Mouse (Mus musculus): ENCODE results near the gene Slc17a6. TPM values are rescaled to one million over a fixed set of nuclear protein-coding genes. Genes with fewer than 3 reads are reported as not detected.
"Not testable (repeated sequence)": the region's sequence is repeated elsewhere in the genome, so short reads cannot be mapped to it uniquely, and the experiment has no call there.

Gene Slc17a6
- polyA plus RNA-seq, 1 experiment from 2014 or later = not detected

DNA sequence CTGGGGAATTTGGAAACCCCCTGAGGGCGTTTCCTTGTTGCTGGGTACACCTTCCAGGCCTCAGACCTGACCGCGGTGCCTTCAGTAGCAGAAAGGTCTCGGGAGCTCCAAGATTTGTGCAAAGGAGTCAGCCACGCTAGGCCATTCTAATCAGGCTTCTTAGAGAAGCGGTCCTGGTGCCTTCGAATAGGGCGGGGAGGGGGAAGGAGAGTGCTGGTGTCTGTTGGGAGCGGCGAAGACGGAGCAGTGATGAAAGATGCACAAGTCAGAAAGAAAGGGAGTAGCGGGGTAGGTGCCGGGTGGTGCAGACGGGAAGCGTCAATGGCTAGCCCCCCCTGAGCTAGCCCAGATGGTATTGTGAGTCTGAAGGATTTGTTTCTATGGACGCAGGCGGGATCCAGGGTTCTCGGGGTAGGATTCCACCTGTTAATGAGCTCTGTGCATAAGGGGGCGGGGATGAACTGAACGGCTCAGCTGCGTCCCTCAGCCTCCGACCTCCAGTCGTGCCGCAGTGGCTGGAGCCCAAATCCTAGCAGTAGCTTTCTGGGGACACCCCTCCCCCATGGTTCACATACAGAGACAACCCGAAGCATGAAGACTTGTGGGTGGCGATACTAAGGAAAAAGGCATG, 5.3 kb downstream of the Slc17a6 start:
- peak overlapping the region; percentile 24 for H3K4me3 ChIP-seq
- no peak for DNase-seq (ENCODE audit: low spot score)
- no peaks in the 10 kb centered on the region for H3K36me3 ChIP-seq
- peaks cover 86% of the 10 kb centered on the region for H3K27me3 ChIP-seq (ENCODE audit: insufficient read depth, poor library complexity, severe bottlenecking)
- peaks cover 8% of the 10 kb centered on the region for H3K4me1 ChIP-seq
- WGBS = under 1% methylated on average over 26 of the region's 26 CpGs
- no peak overlapping the region for H3K27ac ChIP-seq
- H3K9me3 ChIP-seq = no peaks in the 10 kb centered on the region

DNA sequence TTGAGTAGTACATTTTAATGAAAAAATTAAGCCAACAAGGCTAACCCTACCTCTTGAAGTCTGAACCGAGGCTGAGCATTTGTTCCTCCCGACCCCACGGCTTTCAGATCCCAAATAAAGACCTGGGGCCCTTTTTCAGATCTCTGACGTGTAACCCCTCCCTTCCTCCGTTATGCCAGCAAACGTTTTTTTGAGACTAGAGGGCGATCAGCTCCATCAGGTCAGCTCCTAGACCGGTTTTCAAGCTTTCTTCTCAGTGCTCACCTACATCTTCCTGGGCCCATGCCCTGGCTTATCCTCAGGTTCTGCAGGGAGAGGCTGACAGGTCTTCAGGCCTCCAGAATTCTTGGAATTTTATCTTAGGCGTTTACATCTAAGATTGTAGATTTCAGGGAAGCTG, 5.9 kb downstream of the Slc17a6 start:
- Histone ChIP-seq H3K4me1 (peaks cover 8% of the 10 kb centered on the region), H3K9me3 (no peaks in the 10 kb centered on the region), H3K27me3 (ENCODE audit: insufficient read depth, poor library complexity, severe bottlenecking) (peaks cover 86% of the 10 kb centered on the region), H3K27ac (no peak overlapping the region), H3K4me3 (no peak overlapping the region; the same call in 1 of the 2 replicates), H3K36me3 (no peaks in the 10 kb centered on the region)
- WGBS = 1% methylated on average over 9 of the region's 9 CpGs
- DNase-seq (ENCODE audit: low spot score) = no peak

DNA sequence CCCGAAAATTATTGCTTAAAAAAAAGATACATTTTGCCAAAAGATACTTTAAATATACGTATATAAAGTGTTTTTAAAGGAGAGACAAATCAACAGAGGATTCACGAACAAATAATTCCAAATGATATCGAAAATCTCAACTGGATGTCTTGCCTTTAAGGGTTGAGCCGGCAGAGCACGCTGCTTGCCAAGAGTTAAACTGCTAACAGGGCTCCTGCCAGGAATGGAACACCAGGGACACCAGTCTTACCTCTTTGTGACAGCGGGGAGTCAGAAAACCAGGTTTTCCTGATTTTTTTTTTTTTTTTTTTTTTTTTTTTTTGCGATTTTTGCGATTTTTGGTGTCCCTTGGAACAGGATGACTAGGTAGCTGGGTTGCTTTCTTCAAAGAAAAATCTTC, 6.5 kb downstream of the Slc17a6 start:
- 2% methylated on average over 9 of the region's 9 CpGs for WGBS
- Histone ChIP-seq H3K27ac (no peak overlapping the region), H3K27me3 (ENCODE audit: insufficient read depth, poor library complexity, severe bottlenecking) (peaks cover 84% of the 10 kb centered on the region), H3K9me3 (no peaks in the 10 kb centered on the region), H3K4me1 (peaks cover 8% of the 10 kb centered on the region), H3K4me3 (no peak overlapping the region), H3K36me3 (no peaks in the 10 kb centered on the region)
- DNase-seq (ENCODE audit: low spot score) = no peak

DNA sequence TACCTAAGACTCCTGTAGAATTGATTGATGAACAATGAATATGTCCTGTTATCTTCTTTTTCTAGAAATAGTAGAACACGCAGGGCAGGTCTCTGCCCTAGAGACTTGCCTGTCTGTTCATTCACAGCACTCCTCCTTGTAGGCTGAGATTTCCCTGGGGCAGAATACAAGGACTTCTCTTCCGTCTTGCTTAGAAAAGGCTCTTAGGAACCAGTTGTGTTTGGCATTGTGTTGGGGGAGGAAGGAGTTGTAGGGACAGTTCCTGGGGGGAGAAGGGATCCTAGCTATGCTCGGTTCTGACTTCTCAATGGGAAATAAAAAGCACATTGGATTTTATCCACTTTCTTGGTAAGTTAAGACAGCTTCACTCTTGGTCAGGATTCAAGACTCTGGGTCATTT, 7.4 kb downstream of the Slc17a6 start:
- DNase-seq (ENCODE audit: low spot score) = no peak
- Histone ChIP-seq H3K27ac (no peak overlapping the region), H3K9me3 (no peaks in the 10 kb centered on the region), H3K4me3 (no peak overlapping the region), H3K27me3 (ENCODE audit: insufficient read depth, poor library complexity, severe bottlenecking) (peaks cover 75% of the 10 kb centered on the region), H3K4me1 (peaks cover 8% of the 10 kb centered on the region), H3K36me3 (no peaks in the 10 kb centered on the region)
- 9% methylated on average over 3 of the region's 3 CpGs for WGBS

DNA sequence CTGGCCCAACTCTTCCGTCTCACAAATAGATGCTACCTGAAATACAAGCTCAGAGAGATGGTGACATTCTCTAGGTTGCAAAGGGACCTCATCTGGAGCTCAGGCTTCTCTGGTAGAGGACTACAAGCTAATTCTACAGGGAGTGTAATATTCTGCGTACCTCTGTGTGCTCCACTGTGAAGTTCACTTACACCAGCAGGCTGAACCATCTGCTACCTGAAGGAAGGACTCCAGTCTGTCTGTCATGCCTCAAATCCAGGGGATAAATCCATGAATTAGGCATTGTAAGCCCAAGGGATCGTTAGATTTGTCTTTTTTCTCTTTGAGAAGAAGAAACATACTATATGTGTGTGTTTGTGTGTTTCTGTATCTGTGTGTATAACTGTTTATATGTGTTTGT, 9.4 kb downstream of the Slc17a6 start:
- H3K4me1 ChIP-seq = peaks cover 8% of the 10 kb centered on the region
- H3K27ac ChIP-seq = no peak overlapping the region
- WGBS = 60% methylated on average over 3 of the region's 3 CpGs
- no peaks in the 10 kb centered on the region for H3K36me3 ChIP-seq
- no peak for DNase-seq (ENCODE audit: low spot score)
- peaks cover 55% of the 10 kb centered on the region for H3K27me3 ChIP-seq (ENCODE audit: insufficient read depth, poor library complexity, severe bottlenecking)
- H3K4me3 ChIP-seq = no peak overlapping the region
- H3K9me3 ChIP-seq = no peaks in the 10 kb centered on the region

DNA sequence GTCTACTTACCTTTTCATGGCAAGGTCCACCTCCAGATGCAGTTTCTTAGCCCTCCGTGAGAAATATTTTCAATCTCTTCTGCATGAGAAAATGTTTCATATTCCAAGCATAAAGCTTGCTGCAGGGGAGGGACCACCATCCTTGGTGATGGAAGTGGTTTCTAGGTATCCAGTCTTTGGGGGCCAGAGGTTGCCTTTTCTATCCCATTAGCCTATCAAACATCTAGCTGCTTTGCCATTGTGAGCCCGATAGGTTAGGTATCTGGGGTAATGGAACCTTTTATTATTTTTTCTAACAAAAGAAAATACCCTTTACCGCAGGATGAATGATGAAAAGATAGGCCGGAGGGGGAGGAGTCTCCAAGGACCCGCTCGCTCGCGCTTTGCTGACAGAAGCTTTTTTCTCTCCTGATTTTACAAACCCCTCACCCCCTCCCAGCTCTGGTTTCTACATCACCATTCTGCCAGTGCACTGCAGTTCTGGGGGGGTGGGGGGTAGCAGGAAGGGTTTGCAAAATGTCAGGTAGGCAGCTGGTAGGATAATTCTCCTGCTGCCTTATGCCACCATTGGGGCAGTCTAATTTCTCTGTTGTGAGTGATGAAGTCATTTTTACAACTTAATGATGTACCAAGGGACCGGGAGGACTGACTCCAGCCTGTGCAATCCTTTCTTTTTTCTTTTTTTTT, 10.9 kb downstream of the Slc17a6 start:
- Histone ChIP-seq H3K4me3 (no peak overlapping the region), H3K36me3 (no peaks in the 10 kb centered on the region), H3K9me3 (no peaks in the 10 kb centered on the region), H3K27me3 (ENCODE audit: insufficient read depth, poor library complexity, severe bottlenecking) (peaks cover 40% of the 10 kb centered on the region), H3K4me1 (no peaks in the 10 kb centered on the region), H3K27ac (no peak overlapping the region)
- no peak for DNase-seq (ENCODE audit: low spot score)
- whole genome bisulfite sequencing = 6% methylated on average over 9 of the region's 9 CpGs

DNA sequence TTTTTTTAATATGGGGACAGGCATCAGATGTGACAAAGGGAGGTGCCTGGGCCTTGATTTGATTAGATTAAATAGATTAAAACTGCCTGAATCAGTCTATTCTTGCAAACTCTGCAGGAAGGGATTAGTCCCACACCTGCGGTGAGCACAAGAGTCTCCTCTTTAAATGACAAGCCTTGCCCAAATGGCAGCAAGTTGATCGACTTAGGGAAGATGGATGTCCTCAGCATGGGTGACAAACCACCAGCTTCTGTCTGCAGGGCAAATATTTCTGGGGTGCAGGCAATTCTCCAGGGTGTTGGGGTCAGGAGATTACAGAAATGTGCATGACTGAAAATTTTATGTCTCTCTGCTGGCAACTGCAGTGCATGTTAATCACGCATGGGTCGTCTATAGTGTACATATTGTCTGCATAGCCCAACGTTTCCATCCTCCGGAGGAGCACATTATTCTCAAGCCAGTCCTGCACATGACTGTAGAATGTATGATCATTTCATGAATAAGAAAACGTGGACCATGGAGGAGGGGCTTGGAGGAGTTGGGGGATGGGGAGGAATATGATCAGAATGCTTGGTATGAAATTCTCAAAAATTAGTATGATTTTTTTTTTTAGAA, 11.5 kb downstream of the Slc17a6 start:
- no peaks in the 10 kb centered on the region for H3K9me3 ChIP-seq
- 6% methylated on average over 7 of the region's 7 CpGs for WGBS
- no peak overlapping the region for H3K4me3 ChIP-seq
- H3K27me3 ChIP-seq (ENCODE audit: insufficient read depth, poor library complexity, severe bottlenecking) = peaks cover 36% of the 10 kb centered on the region; the same call in 1 of the 2 replicates
- H3K4me1 ChIP-seq = no peaks in the 10 kb centered on the region
- no peaks in the 10 kb centered on the region for H3K36me3 ChIP-seq
- no peak for DNase-seq (ENCODE audit: low spot score)
- no peak overlapping the region for H3K27ac ChIP-seq

DNA sequence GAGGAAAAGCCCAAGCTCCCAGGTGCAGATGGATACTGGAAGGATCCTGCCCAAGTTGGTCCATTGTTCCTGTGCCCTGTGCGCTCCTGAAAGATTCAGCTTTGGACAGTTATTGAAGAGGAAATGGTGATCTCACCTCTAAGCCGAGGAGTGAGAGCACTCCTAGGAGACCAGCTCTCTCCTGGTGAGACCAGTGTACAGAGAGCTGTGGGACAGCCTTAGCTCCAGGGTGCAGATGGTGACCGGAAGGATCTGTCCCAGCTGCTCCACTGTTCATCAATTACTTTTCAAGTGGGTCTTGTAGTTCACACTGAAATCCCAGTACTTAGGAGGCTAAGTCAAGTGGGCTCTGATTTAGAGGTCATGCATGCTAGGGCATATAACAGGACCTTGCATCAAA, 35.3 kb downstream of the Slc17a6 start:
- 74% methylated on average over 3 of the region's 3 CpGs for WGBS
- no peak overlapping the region for H3K4me3 ChIP-seq
- H3K36me3 ChIP-seq = no peaks in the 10 kb centered on the region
- H3K27ac ChIP-seq = no peak overlapping the region
- no peaks in the 10 kb centered on the region for H3K27me3 ChIP-seq (ENCODE audit: insufficient read depth, poor library complexity, severe bottlenecking)
- no peaks in the 10 kb centered on the region for H3K9me3 ChIP-seq
- no peak for DNase-seq (ENCODE audit: low spot score)
- no peaks in the 10 kb centered on the region for H3K4me1 ChIP-seq

DNA sequence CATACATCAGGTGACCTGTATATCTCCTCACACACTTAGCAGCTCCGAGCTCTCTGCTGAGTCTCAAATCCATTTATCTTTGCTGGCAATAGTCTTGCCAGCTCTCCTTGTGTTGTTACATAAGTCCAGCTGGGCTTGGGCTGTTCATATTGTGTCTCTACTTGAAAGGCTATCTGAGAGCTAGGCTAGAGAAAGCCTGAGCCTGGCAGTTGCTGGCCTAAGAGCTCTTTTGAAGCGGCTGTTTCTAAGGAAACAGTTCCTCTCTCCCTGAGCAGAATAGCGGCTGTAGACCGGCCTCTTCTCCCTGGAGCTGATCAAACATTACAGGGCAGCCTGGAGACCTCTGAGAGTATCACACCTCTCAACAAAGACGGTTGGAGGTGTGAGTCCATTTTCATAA, 40.6 kb downstream of the Slc17a6 start:
- Histone ChIP-seq H3K4me3 (no peak overlapping the region), H3K36me3 (no peaks in the 10 kb centered on the region), H3K27ac (no peak overlapping the region), H3K27me3 (ENCODE audit: insufficient read depth, poor library complexity, severe bottlenecking) (no peaks in the 10 kb centered on the region), H3K4me1 (no peaks in the 10 kb centered on the region), H3K9me3 (no peaks in the 10 kb centered on the region)
- DNase-seq (ENCODE audit: low spot score) = no peak
- 13% methylated on average over 5 of the region's 5 CpGs for WGBS

DNA sequence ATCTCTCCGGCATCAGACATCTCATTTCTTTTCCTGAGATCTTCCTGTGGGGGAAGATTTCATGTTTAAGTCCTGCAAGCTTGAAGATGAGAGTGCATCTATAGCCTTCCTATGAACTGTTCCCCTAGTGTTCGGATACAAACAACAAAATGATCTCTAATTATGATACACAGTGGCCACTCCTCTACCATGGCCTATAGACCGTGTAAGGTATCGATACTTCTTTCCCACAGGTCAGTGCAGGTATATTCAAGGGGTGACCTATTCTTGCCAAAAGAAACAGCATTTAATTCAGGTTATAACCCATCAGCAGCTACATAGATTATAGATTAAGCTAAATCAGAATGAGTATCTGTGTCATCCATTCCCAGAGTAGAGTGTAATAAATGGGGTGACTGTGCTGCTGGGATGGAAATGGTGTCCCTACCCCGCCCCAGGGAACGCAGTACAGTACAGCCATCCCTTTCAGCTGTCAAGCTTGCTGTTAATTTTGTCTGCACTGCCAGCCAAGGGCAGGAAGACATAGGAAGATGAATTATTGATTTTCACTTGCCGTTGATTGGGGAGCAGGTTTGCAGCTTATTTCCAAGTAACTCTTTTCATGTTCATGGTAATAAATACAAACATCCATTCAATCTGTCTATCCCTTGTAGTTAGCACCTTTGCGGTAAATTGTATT, 71.9 kb downstream of the Slc17a6 start:
- DNase-seq (ENCODE audit: low spot score) = no peak
- WGBS = 83% methylated on average over 8 of the region's 8 CpGs
- Histone ChIP-seq H3K27ac (no peak overlapping the region), H3K36me3 (no peaks in the 10 kb centered on the region), H3K9me3 (no peaks in the 10 kb centered on the region), H3K27me3 (ENCODE audit: insufficient read depth, poor library complexity, severe bottlenecking) (no peaks in the 10 kb centered on the region), H3K4me3 (no peak overlapping the region), H3K4me1 (no peaks in the 10 kb centered on the region)

DNA sequence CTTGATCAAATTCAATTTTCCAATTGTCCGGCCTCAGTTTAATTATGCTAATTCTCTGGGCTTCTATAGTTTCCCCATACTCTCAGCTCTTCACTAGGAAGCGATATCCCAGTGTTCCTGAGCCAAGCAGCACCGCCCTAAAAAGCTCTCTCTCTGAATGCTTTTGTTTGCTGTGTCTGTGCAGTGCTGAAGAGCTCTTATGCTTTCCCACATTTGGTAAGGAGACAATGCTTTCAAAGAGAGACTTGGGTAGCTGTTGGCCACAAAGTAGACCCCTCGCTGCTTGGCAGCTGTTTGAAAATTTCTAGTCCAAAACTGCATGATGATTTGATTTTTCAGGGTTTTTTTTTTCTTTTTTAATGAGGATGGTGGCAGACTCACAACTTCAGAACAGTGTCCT, 72.6 kb downstream of the Slc17a6 start:
- Histone ChIP-seq H3K4me1 (no peaks in the 10 kb centered on the region), H3K4me3 (no peak overlapping the region), H3K27me3 (ENCODE audit: insufficient read depth, poor library complexity, severe bottlenecking) (no peaks in the 10 kb centered on the region), H3K9me3 (no peaks in the 10 kb centered on the region), H3K27ac (no peak overlapping the region), H3K36me3 (no peaks in the 10 kb centered on the region)
- DNase-seq (ENCODE audit: low spot score) = no peak
- 74% methylated on average over 4 of the region's 4 CpGs for WGBS

DNA sequence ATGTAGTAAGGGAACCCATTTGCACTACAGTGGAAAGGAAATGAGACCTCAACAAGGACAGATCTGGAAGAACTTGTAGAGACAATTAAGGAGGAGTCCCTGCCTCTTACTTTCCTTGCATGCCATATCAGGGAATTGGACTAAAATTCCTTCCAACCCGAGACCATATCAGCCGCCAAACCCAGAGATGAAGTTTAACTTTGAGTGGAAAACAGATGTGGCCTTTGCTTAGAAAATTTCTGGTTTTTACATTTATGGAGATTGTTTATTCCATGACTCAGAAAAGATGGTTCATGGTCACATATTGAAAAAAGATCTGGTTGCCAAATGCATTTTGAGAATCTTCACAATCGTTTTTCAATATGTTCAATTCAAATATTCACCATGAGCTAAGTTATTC, 87.7 kb downstream of the Slc17a6 start:
- no peak overlapping the region for H3K4me3 ChIP-seq
- H3K36me3 ChIP-seq = no peaks in the 10 kb centered on the region
- no peaks in the 10 kb centered on the region for H3K27me3 ChIP-seq (ENCODE audit: insufficient read depth, poor library complexity, severe bottlenecking)
- WGBS = 67% methylated on average over 3 of the region's 3 CpGs
- H3K27ac ChIP-seq = no peak overlapping the region
- DNase-seq (ENCODE audit: low spot score) = no peak
- no peaks in the 10 kb centered on the region for H3K4me1 ChIP-seq
- no peaks in the 10 kb centered on the region for H3K9me3 ChIP-seq

DNA sequence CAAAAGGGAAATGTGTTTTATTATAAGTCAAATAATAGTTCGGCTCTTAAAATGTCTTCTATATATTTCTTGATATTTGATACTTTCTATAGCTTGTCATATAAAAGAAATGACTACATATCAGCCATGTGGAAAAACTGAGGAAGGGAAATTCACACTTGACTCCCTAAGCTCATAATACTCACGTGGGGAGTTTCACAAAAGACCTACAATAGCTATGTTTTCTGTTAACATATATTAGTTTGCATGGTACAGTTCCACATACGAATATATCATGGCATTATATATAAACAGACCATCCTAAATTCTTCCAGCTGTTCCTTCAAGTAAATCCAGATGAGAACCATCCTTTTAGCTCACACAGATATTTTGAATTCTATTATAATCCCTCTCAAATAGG, 88.5 kb downstream of the Slc17a6 start:
- H3K4me3 ChIP-seq; H3K27me3 ChIP-seq (ENCODE audit: insufficient read depth, poor library complexity, severe bottlenecking); H3K9me3 ChIP-seq; H3K36me3 ChIP-seq; H3K27ac ChIP-seq; H3K4me1 ChIP-seq; DNase-seq (ENCODE audit: low spot score): not testable (repeated sequence)
- WGBS = 68% methylated on average over 3 of the region's 3 CpGs
